Mouse (Mus musculus) heart, postnatal 0 days (tissue): ENCODE measurements around the gene Usb1. TPM values are rescaled to one million over a fixed set of nuclear protein-coding genes. Genes with fewer than 3 reads are reported as not detected.

Experiments
- ATAC-seq: fragments of 200-750 bp; cut with Nextera tagmentation; 2 replicates; pipeline ENCODE4 v1.8.0; 2017; ENCODE audit warnings: low read depth, moderate number of reproducible peaks, moderate library complexity; ENCODE audit not compliant: insufficient read depth
- DNase-seq: peaks from one replicate; pipeline ENCODE4 v3.0.0-alpha.2; 2016; ENCODE audit warnings: low spot score
- H3K27ac ChIP-seq: fragments of 300-500 bp; sonication (generic); 2 replicates; pipeline ENCODE4 v1.5.1; 2014; ENCODE audit warnings: low read depth, mild to moderate bottlenecking
- H3K27me3 ChIP-seq: fragments of 300-500 bp; sonication (generic); 2 replicates; pipeline ENCODE4 v1.6.1; 2014; ENCODE audit warnings: low read length, mixed read lengths; ENCODE audit not compliant: control insufficient read depth, insufficient read depth
- H3K36me3 ChIP-seq: fragments of 300-500 bp; sonication (generic); replicated peaks from 2 replicates; pipeline ENCODE4 v1.6.1; 2014; ENCODE audit warnings: low read length, mixed read lengths; ENCODE audit not compliant: control insufficient read depth, insufficient read depth
- H3K4me1 ChIP-seq: fragments of 300-500 bp; sonication (generic); 2 replicates; pipeline ENCODE4 v1.6.1; 2014; ENCODE audit warnings: antibody characterized with exemption; ENCODE audit not compliant: control insufficient read depth, insufficient read depth
- H3K4me2 ChIP-seq: fragments of 300-500 bp; sonication (generic); 2 replicates; pipeline ENCODE4 v1.6.1; 2014; ENCODE audit warnings: low read depth, mild to moderate bottlenecking, low read length, moderate library complexity
- H3K4me3 ChIP-seq: fragments of 300-500 bp; sonication (generic); 2 replicates; pipeline ENCODE4 v1.5.1; 2014; ENCODE audit warnings: low read depth, low read length
- H3K9ac ChIP-seq: fragments of 300-500 bp; sonication (generic); replicated peaks from 2 replicates; pipeline ENCODE4 v1.6.1; 2014; ENCODE audit warnings: low read depth, low read length, mixed read lengths
- H3K9me3 ChIP-seq: fragments of 300-500 bp; sonication (generic); replicated peaks from 2 replicates; pipeline ENCODE4 v1.6.1; 2016; ENCODE audit warnings: low read length; ENCODE audit not compliant: control insufficient read depth
- CTCF ChIP-seq: IDR thresholded peaks from 2 replicates; pipeline ENCODE4 v1.5.1; 2016; ENCODE audit warnings: antibody characterized with exemption, control low read depth, low read depth
- EP300 ChIP-seq: IDR thresholded peaks from 2 replicates; pipeline ENCODE4 v1.6.1; 2016; ENCODE audit warnings: antibody characterized with exemption, low read depth
- WGBS: fragments of 180-500 bp; shearing (Covaris S2); extraction: QIAGEN DNeasy Blood & Tissue Kit; methylation state at CpG from one replicate; pipeline ENCODE4 v1.1.7; 2014; 5-methylcytosine and 5-hydroxymethylcytosine counted together
- polyA plus RNA-seq: library from polyadenylated mRNA; unstranded; fragments of >200 nt; fragmentation: Nextera tagmentation; extraction: Ambion mirVana; gene quantifications from 2 replicates; pipeline ENCODE4 v1.2.1, GENCODE M21; 2015
- total RNA-seq: library from RNA; depleted of rRNA; stranded (reverse); fragments of >200 nt; gene quantifications from 2 replicates; pipeline ENCODE4 v1.2.3, GENCODE M21; 2014; ENCODE audit warnings: low replicate concordance; rRNA removed

The Usb1 gene
- total RNA-seq, result 37.3 and 49.0 TPM in 2 replicates
- 28.8 and 29.6 TPM in 2 replicates for polyA plus RNA-seq

DNA sequence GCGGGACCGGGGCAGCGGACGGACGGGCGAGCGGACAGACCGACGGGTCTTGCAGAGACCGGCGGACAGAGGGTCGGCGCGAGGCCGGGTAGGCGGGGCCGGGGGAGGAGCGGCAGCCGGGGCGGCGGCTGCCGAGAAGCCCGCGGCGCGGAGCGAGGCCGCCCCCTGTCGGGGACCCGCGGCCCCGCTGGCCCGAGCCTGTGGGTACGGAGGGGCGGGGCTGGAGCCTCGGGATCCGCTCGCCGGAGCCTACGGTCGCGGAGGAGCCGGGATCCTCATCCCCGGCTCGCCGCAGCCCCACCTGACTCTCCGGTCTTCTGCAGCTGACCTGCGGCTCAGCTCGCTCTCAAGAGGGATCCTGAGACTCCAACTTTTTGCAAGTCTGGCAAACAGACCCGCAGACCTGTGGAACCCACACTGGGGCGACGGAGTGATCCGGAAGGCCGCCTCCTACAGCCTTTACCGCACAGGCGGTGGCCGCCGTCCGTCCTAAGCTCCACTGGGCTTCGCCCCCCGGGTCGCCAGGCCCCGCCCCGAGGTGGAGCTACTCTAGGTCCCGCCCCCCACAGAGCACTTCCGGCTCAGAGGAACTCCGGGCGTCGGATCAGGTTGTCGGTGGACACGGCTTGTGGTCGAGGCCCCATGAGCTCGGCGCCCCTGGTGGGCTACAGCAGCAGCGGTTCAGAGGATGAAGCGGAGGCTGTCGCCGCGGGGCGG is at the start of gene Usb1, which contains the start of gene Zfp319:
TSS of gene Usb1 (plus strand) at position 565 of the 717 bp plus-strand sequence.
TSS of gene Zfp319 (minus strand) at position 231 of the 717 bp plus-strand sequence.
- Histone ChIP-seq H3K9me3 (no peaks in the 10 kb centered on the region), H3K4me3 (peak within 1 kb of the TSS; percentile 89), H3K4me1 (peaks cover 9% of the 10 kb centered on the region; the same call in 1 of the 2 replicates), H3K9ac (peak within 1 kb of the TSS; percentile 86), H3K27ac (peak within 1 kb of the TSS; percentile 95), H3K27me3 (no peaks in the 10 kb centered on the region), H3K36me3 (peaks cover 47% of the 10 kb centered on the region), H3K4me2 (peak within 1 kb of the TSS; percentile 84)
- DNase-seq (peak; percentile 89), ATAC-seq (peak; percentile 94)
- TF ChIP-seq EP300 (0 out of 2 replicates have a peak, but pooled peaks have one; percentile 65), CTCF (peak; percentile 61)
- under 1% methylated on average over 67 of the region's 80 CpGs for WGBS

DNA sequence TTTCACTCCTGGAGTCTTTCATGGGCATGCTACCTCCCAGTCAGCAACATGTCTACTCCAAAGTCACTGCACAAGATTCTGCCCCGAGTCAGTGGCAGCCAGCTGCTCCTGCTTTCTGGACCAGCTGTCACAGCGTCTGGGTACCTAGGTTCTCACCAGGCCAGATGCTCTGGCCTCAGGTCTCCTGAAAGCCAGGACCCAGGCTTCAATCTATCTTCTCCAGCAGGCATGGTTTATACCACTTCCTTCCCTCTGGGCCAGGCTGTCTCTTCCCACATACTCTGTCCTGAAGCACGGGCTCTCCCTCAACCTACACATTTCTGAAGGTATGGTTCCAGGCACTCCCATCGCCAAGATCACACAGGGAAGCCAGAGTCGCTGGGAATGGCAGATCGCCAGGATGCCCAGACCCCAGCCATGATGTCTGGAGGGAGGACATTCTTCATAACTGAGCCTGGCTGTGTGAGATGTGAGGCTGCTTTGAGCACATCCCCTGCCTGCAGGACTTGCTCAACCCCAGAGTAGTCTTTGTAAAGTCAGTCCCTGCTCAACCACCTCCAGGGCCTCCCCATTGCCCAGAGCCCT is 42.9 kb upstream of the Usb1 start:
- WGBS, result 51% methylated on average over 6 of the region's 6 CpGs
- H3K27me3 ChIP-seq, result no peaks in the 10 kb centered on the region
- H3K9me3 ChIP-seq, result no peaks in the 10 kb centered on the region
- TF ChIP-seq CTCF, result no peak
- no peak for TF ChIP-seq EP300
- DNase-seq (no peak), ATAC-seq (no peak)
- H3K9ac ChIP-seq, result no peak overlapping the region
- no peak overlapping the region for H3K27ac ChIP-seq
- no peaks in the 10 kb centered on the region for H3K4me1 ChIP-seq
- no peak overlapping the region for H3K4me2 ChIP-seq
- H3K4me3 ChIP-seq, result no peak overlapping the region
- H3K36me3 ChIP-seq, result no peaks in the 10 kb centered on the region

DNA sequence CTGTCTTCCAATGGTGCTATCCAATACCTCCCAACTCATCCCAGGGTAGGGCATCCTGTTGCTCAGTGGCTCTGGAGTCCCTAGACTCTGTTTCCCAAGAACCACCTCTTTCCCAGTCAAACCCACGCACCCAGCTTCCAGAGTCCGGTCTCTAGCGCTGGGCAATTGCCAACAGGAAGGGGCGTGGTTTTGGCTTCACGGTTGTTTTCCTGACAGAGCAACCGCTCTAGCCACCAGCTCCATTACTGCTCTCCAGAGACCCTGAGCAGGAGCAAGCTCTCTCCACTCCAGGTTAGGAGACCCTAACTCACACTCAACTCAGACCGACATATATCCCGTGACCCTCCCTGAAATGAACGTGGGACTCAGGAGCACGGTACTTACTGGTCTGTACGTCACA is 38.9 kb upstream of the Usb1 start:
- peak overlapping the region; percentile 35 for H3K4me3 ChIP-seq
- no peaks in the 10 kb centered on the region for H3K4me1 ChIP-seq
- TF ChIP-seq CTCF (no peak), EP300 (no peak)
- DNase-seq (peak; percentile 76), ATAC-seq (peak; percentile 63; the same call in 1 of the 2 replicates)
- peak overlapping the region; percentile 28 for H3K9ac ChIP-seq
- no peaks in the 10 kb centered on the region for H3K27me3 ChIP-seq
- H3K27ac ChIP-seq, result peak overlapping the region; percentile 76
- 50% methylated on average over 9 of the region's 11 CpGs for WGBS
- H3K36me3 ChIP-seq, result no peaks in the 10 kb centered on the region
- no peaks in the 10 kb centered on the region for H3K9me3 ChIP-seq
- peak overlapping the region; percentile 59 for H3K4me2 ChIP-seq

DNA sequence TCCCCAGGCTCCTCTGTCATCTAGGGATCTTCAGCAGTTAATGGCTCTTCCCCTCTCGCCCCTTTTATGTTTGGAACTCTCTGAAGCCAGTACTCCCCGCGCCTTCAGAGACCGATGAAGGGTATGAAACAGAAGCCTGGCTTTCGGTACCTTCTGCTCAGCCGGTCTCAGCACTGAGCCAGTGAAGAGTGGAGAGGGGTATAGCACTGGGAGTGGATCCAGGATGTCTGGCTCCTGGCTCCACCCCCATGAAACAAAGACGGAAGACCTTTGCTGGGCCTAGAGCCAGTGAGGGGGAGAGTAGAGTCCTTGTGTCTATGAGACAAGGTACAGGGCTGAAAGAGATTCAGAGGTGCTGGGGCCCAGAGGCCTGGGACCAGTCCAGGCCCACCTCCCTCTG is 38.2 kb upstream of the Usb1 start:
- H3K27ac ChIP-seq, result peak overlapping the region; percentile 76
- WGBS, result 32% methylated on average over 7 of the region's 7 CpGs
- H3K4me1 ChIP-seq, result no peaks in the 10 kb centered on the region
- peak overlapping the region; percentile 28 for H3K9ac ChIP-seq
- no peaks in the 10 kb centered on the region for H3K36me3 ChIP-seq
- H3K27me3 ChIP-seq, result no peaks in the 10 kb centered on the region
- no peaks in the 10 kb centered on the region for H3K9me3 ChIP-seq
- ATAC-seq (peak; percentile 82), DNase-seq (peak; percentile 40)
- TF ChIP-seq CTCF (no peak), EP300 (no peak)
- H3K4me3 ChIP-seq, result peak overlapping the region; percentile 35
- H3K4me2 ChIP-seq, result peak overlapping the region; percentile 59

DNA sequence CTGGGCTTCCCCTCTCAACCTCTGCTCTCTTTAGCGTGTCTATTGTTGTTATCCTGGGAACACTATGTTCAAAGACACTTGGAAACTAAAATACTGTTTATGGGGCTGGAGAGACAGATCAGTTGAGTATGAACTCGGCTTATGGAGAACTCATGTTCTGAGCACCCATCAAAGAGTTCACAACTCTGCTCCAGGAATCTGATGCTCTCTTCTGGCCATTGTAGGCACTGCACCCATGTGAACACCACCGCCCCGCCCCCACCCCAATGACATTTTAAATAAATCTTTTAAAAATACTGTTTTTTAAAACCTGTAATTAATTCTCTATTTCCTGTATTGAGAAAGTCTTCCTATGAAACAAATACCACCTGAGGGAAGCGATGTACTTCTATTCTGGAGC is 29.7 kb upstream of the Usb1 start:
- DNase-seq (peak; percentile 57), ATAC-seq (peak; percentile 39; the same call in 1 of the 2 replicates)
- no peak for TF ChIP-seq EP300
- TF ChIP-seq CTCF, result peak; percentile 75
- H3K4me1 ChIP-seq, result no peaks in the 10 kb centered on the region
- no peaks in the 10 kb centered on the region for H3K36me3 ChIP-seq
- WGBS, result 15% methylated on average over 5 of the region's 5 CpGs
- H3K9ac ChIP-seq, result no peak overlapping the region
- H3K4me3 ChIP-seq, result no peak overlapping the region
- no peak overlapping the region for H3K27ac ChIP-seq
- H3K4me2 ChIP-seq, result no peak overlapping the region
- H3K27me3 ChIP-seq, result no peaks in the 10 kb centered on the region
- no peaks in the 10 kb centered on the region for H3K9me3 ChIP-seq
